Mouse (Mus musculus) lung, postnatal 0 days (tissue): Measurements from ENCODE around the gene Xpo4. TPM values are rescaled to one million over a fixed set of nuclear protein-coding genes. Genes with fewer than 3 reads are reported as not detected.

Source experiments
- ATAC-seq: fragments of 200-750 bp; cut with Nextera tagmentation; 2 replicates; pipeline ENCODE4 v1.8.0; 2017; ENCODE audit warnings: moderate library complexity
- DNase-seq: peaks from one replicate; pipeline ENCODE4 v3.0.0-alpha.2; 2016; ENCODE audit warnings: low spot score
- H3K27ac ChIP-seq: fragments of 300-500 bp; sonication (generic); 2 replicates; pipeline ENCODE4 v1.5.1; 2014; ENCODE audit warnings: antibody characterized with exemption, mild to moderate bottlenecking, low read length, mixed read lengths
- H3K27me3 ChIP-seq: fragments of 300-500 bp; sonication (generic); replicated peaks from 2 replicates; pipeline ENCODE4 v1.6.1; 2014; ENCODE audit warnings: low read length, mixed read lengths; ENCODE audit not compliant: insufficient read depth
- H3K36me3 ChIP-seq: fragments of 300-500 bp; sonication (generic); 2 replicates; pipeline ENCODE4 v1.6.1; 2014; ENCODE audit warnings: low read length, mixed read lengths; ENCODE audit not compliant: insufficient read depth
- H3K4me1 ChIP-seq: fragments of 300-500 bp; sonication (generic); 2 replicates; pipeline ENCODE4 v1.6.1; 2014; ENCODE audit warnings: antibody characterized with exemption, low read depth, low read length, mixed read lengths; ENCODE audit not compliant: insufficient read depth
- H3K4me2 ChIP-seq: fragments of 300-500 bp; sonication (generic); replicated peaks from 2 replicates; pipeline ENCODE4 v1.6.1; 2014; ENCODE audit warnings: low read depth, mild to moderate bottlenecking, low read length, moderate library complexity, mixed read lengths
- H3K4me3 ChIP-seq: fragments of 300-500 bp; sonication (generic); 2 replicates; pipeline ENCODE4 v1.5.1; 2014; ENCODE audit warnings: low read depth, low read length
- H3K9ac ChIP-seq: fragments of 300-500 bp; sonication (generic); replicated peaks from 2 replicates; pipeline ENCODE4 v1.6.1; 2014; ENCODE audit warnings: low read depth, mild to moderate bottlenecking
- H3K9me3 ChIP-seq: fragments of 300-500 bp; sonication (generic); 2 replicates; pipeline ENCODE4 v1.6.1; 2016; ENCODE audit warnings: low read length, mixed read lengths
- CTCF ChIP-seq: IDR thresholded peaks from 2 replicates; pipeline ENCODE4 v1.5.1; 2016; ENCODE audit warnings: antibody characterized with exemption, mild to moderate bottlenecking
- EP300 ChIP-seq: IDR thresholded peaks from 2 replicates; pipeline ENCODE4 v1.6.1; 2016; ENCODE audit warnings: antibody characterized with exemption, mild to moderate bottlenecking, control low read depth
- WGBS: fragments of 180-500 bp; shearing (Covaris S2); extraction: QIAGEN DNeasy Blood & Tissue Kit; methylation state at CpG from one replicate; pipeline ENCODE4 v1.1.7; 2014; 5-methylcytosine and 5-hydroxymethylcytosine counted together
- polyA plus RNA-seq: library from polyadenylated mRNA; unstranded; fragments of >200 nt; fragmentation: Nextera tagmentation; extraction: Ambion mirVana; gene quantifications from 2 replicates; pipeline ENCODE4 v1.2.1, GENCODE M21; 2015

Gene Xpo4
- 6.4 and 7.0 TPM in 2 replicates for polyA plus RNA-seq

- Histone ChIP-seq H3K4me1 (no peaks in the 10 kb centered on the region; the same call in 1 of the 2 replicates), H3K9ac (peak within 1 kb of the TSS; percentile 80), H3K27me3 (no peaks in the 10 kb centered on the region), H3K36me3 (no peaks in the 10 kb centered on the region), H3K9me3 (no peaks in the 10 kb centered on the region), H3K4me3 (peak within 1 kb of the TSS; percentile 89), H3K4me2 (peak within 1 kb of the TSS; percentile 90), H3K27ac (peak within 1 kb of the TSS; percentile 89)
- TF ChIP-seq EP300: no peak
- TF ChIP-seq CTCF: peak; percentile 44
- peak; percentile 96 for ATAC-seq
- peak; percentile 88 for DNase-seq
- under 1% methylated on average over 78 of the region's 80 CpGs for WGBS
These were observed at the start of gene Xpo4 for GRCm38 (mm10) chr14:57664822-57665627. Gene Xpo4, minus strand, starts transcription at chr14:57665430.

GRCm38 (mm10) chr14:57712884-57713283 lies 47.7 kb upstream of the Xpo4 start:
- no peaks in the 10 kb centered on the region for H3K9me3 ChIP-seq
- DNase-seq (peak; percentile 34), ATAC-seq (peak; percentile 20; the same call in 1 of the 2 replicates)
- no peak overlapping the region for H3K9ac ChIP-seq
- TF ChIP-seq CTCF (no peak), EP300 (no peak)
- H3K4me1 ChIP-seq: peaks cover 6% of the 10 kb centered on the region; the same call in 1 of the 2 replicates
- H3K4me3 ChIP-seq: no peak overlapping the region
- no peaks in the 10 kb centered on the region for H3K36me3 ChIP-seq
- H3K4me2 ChIP-seq: no peak overlapping the region
- 85% methylated on average over 1 of the region's 1 CpGs for WGBS
- no peaks in the 10 kb centered on the region for H3K27me3 ChIP-seq
- H3K27ac ChIP-seq: no peak overlapping the region

- ATAC-seq (no peak), DNase-seq (no peak)
- Histone ChIP-seq H3K4me1 (peaks cover 10% of the 10 kb centered on the region; the same call in 1 of the 2 replicates), H3K36me3 (peaks cover 1% of the 10 kb centered on the region; the same call in 1 of the 2 replicates), H3K9ac (no peak overlapping the region), H3K9me3 (no peaks in the 10 kb centered on the region), H3K4me2 (no peak overlapping the region), H3K27ac (no peak overlapping the region), H3K27me3 (no peaks in the 10 kb centered on the region), H3K4me3 (no peak overlapping the region)
- TF ChIP-seq CTCF (no peak), EP300 (no peak)
- 65% methylated on average over 6 of the region's 6 CpGs for WGBS
These were observed 45.8 kb upstream of the Xpo4 start for GRCm38 (mm10) chr14:57711059-57711458.

GRCm38 (mm10) chr14:57709171-57709570 lies 43.9 kb upstream of the Xpo4 start:
- H3K4me2 ChIP-seq: no peak overlapping the region
- peaks cover 15% of the 10 kb centered on the region; the same call in 1 of the 2 replicates for H3K4me1 ChIP-seq
- peak; percentile 63 for TF ChIP-seq EP300
- no peak for TF ChIP-seq CTCF
- ATAC-seq (peak; percentile 78), DNase-seq (peak; percentile 79)
- H3K9ac ChIP-seq: no peak overlapping the region
- H3K27ac ChIP-seq: peak overlapping the region; percentile 33
- H3K4me3 ChIP-seq: no peak overlapping the region
- 34% methylated on average over 10 of the region's 10 CpGs for WGBS
- no peaks in the 10 kb centered on the region for H3K27me3 ChIP-seq
- H3K36me3 ChIP-seq: peaks cover 5% of the 10 kb centered on the region; the same call in 1 of the 2 replicates
- H3K9me3 ChIP-seq: no peaks in the 10 kb centered on the region

GRCm38 (mm10) chr14:57708580-57708979 lies 43.4 kb upstream of the Xpo4 start:
- ATAC-seq: peak; percentile 23; the same call in 1 of the 2 replicates
- peaks cover 5% of the 10 kb centered on the region; the same call in 1 of the 2 replicates for H3K36me3 ChIP-seq
- peak; percentile 71 for DNase-seq
- no peaks in the 10 kb centered on the region for H3K27me3 ChIP-seq
- H3K27ac ChIP-seq: peak overlapping the region; percentile 33
- no peak overlapping the region for H3K4me3 ChIP-seq
- no peak overlapping the region for H3K4me2 ChIP-seq
- H3K4me1 ChIP-seq: peaks cover 15% of the 10 kb centered on the region; the same call in 1 of the 2 replicates
- TF ChIP-seq CTCF (no peak), EP300 (no peak)
- no peak overlapping the region for H3K9ac ChIP-seq
- WGBS: 52% methylated on average over 7 of the region's 7 CpGs
- no peaks in the 10 kb centered on the region for H3K9me3 ChIP-seq

- TF ChIP-seq CTCF (no peak), EP300 (peak; percentile 50; the same call in 1 of the 2 replicates)
- DNase-seq: peak; percentile 35
- H3K4me3 ChIP-seq: no peak overlapping the region
- 44% methylated on average over 18 of the region's 18 CpGs for WGBS
- H3K36me3 ChIP-seq: peaks cover 5% of the 10 kb centered on the region; the same call in 1 of the 2 replicates
- H3K9me3 ChIP-seq: no peaks in the 10 kb centered on the region
- H3K27me3 ChIP-seq: no peaks in the 10 kb centered on the region
- peak overlapping the region; percentile 80 for H3K27ac ChIP-seq
- no peak overlapping the region for H3K9ac ChIP-seq
- no peak overlapping the region for H3K4me2 ChIP-seq
- ATAC-seq: peak; percentile 26
- H3K4me1 ChIP-seq: peaks cover 15% of the 10 kb centered on the region; the same call in 1 of the 2 replicates
These were observed 42.1 kb upstream of the Xpo4 start for GRCm38 (mm10) chr14:57707100-57707893.
